Mouse (Mus musculus) liver, postnatal 0 days (tissue): ENCODE measurements at regions not wholly inside any gene's neighbourhood (a gene's known extent, or its start where the extent isn't known, plus 50 kb on each side); places are given as distances from the start of the nearest gene placed in this dataset.

ENCODE experiments used
- ATAC-seq: fragments of 200-750 bp; cut with Nextera tagmentation; 2 replicates; pipeline ENCODE4 v1.8.0; 2017; ENCODE audit warnings: mild to moderate bottlenecking, moderate library complexity
- DNase-seq: peaks from one replicate; pipeline ENCODE4 v3.0.0-alpha.2; 2016
- H3K27ac ChIP-seq: fragments of 300-500 bp; sonication (generic); 2 replicates; pipeline ENCODE4 v1.5.1; 2014; ENCODE audit warnings: antibody characterized with exemption, moderate library complexity, mild to moderate bottlenecking, low read depth
- H3K27me3 ChIP-seq: fragments of 300-500 bp; sonication (generic); 2 replicates; pipeline ENCODE4 v1.6.1; 2014; ENCODE audit warnings: low read length, control low read depth, mixed read lengths; ENCODE audit not compliant: insufficient read depth
- H3K36me3 ChIP-seq: fragments of 300-500 bp; sonication (generic); replicated peaks from 2 replicates; pipeline ENCODE4 v1.6.1; 2014; ENCODE audit warnings: mild to moderate bottlenecking, control low read depth, low read length, moderate library complexity, mixed read lengths; ENCODE audit not compliant: insufficient read depth
- H3K4me1 ChIP-seq: fragments of 300-500 bp; sonication (generic); 2 replicates; pipeline ENCODE4 v1.6.1; 2014; ENCODE audit warnings: antibody characterized with exemption, mild to moderate bottlenecking, control low read depth; ENCODE audit not compliant: insufficient read depth
- H3K4me2 ChIP-seq: fragments of 300-500 bp; sonication (generic); 2 replicates; pipeline ENCODE4 v1.6.1; 2014; ENCODE audit warnings: low read depth, mild to moderate bottlenecking, low read length, moderate library complexity, mixed read lengths
- H3K4me3 ChIP-seq: fragments of 300-500 bp; sonication (generic); 2 replicates; pipeline ENCODE4 v1.5.1; 2014; ENCODE audit warnings: low read depth, low read length
- H3K9ac ChIP-seq: fragments of 300-500 bp; sonication (generic); replicated peaks from 2 replicates; pipeline ENCODE4 v1.6.1; 2014; ENCODE audit warnings: mild to moderate bottlenecking, moderate library complexity
- H3K9me3 ChIP-seq: fragments of 300-500 bp; sonication (generic); 2 replicates; pipeline ENCODE4 v1.6.1; 2016; ENCODE audit warnings: mild to moderate bottlenecking, control low read depth, low read length, mixed read lengths
- CTCF ChIP-seq: sonication (generic); IDR thresholded peaks from 2 replicates; pipeline ENCODE4 v1.5.1; 2016; ENCODE audit warnings: antibody characterized with exemption, low read depth
- EP300 ChIP-seq: IDR thresholded peaks from 2 replicates; pipeline ENCODE4 v1.6.1; 2016; ENCODE audit warnings: antibody characterized with exemption, low read depth, mild to moderate bottlenecking
- WGBS: fragments of 180-500 bp; shearing (Covaris S2); extraction: QIAGEN DNeasy Blood & Tissue Kit; methylation state at CpG from one replicate; pipeline ENCODE4 v1.1.7; 2014; ENCODE audit not compliant: insufficient replicate concordance; 5-methylcytosine and 5-hydroxymethylcytosine counted together

DNA sequence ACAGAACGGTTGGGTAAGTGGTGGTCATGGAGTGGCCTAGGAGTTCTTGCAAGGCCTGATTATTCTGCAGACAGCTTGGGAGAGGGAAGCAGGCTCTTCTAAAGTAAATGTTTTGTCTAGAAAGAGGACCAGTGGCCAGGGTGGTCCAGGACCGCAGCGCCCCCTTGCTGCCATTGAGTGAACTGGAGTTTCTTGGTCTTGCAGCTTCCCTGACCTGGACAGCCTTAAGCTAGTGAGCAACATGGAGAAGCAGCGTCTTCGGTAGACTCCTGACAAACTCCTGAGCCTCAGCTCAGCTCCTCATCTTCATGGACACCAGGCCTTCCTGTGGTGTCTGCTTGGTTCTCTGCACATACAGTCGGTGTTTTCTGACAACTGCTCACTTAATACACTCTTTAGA is 376.4 kb downstream of the Nkx6-1 start:
- DNase-seq (peak; percentile 27), ATAC-seq (no peak)
- Histone ChIP-seq H3K9ac (no peak overlapping the region), H3K9me3 (no peaks in the 10 kb centered on the region), H3K4me2 (no peak overlapping the region), H3K4me1 (no peaks in the 10 kb centered on the region), H3K27ac (no peak overlapping the region), H3K4me3 (no peak overlapping the region), H3K27me3 (no peaks in the 10 kb centered on the region), H3K36me3 (no peaks in the 10 kb centered on the region)
- WGBS: 55% methylated on average over 6 of the region's 6 CpGs
- TF ChIP-seq CTCF (peak; percentile 51), EP300 (no peak)

DNA sequence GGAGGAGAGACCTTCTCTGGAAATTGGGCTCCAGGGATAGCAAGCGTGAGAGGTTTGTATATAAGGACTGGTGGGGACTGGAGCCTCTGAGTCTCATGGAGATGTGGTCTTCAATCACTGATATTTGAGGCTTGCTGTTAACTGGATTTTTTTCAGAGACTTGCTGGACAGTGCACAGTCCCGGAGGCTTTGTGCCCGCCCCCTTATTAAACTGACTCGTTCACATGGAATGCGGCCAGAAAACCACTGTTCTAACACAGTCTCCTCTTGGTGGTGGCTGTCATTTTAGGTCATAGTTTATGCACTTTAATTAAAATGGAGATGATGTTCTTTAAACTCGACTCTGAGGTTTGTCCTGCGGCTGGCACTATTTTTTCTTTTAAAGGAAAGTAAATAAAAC is 378.9 kb downstream of the Nkx6-1 start:
- no peak for ATAC-seq
- 50% methylated on average over 7 of the region's 7 CpGs for WGBS
- no peak for DNase-seq

DNA sequence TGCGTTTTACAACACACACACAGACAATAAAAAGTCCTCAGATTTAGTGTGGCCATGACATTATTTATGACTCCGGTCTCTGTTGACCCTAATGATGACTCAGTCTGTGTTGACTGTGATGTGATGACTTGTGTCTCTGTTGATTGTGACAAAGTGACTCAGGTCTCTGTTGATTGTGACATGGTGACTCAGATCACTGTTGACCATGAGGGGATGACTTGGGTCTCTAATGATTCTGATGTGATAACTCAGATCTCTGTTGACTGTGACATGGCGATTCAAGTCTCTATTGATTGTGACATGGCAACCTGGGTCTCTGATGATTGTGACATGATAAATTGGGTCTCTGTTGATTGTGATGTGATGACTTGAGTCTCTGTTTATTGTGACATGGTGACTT is 405.0 kb downstream of the Gpat3 start:
- ATAC-seq (peak; percentile 27; the same call in 1 of the 2 replicates), DNase-seq (no peak)
- H3K4me2 ChIP-seq: no peak overlapping the region
- 64% methylated on average over 3 of the region's 3 CpGs for WGBS
- no peak overlapping the region for H3K27ac ChIP-seq
- H3K4me1 ChIP-seq: no peaks in the 10 kb centered on the region
- TF ChIP-seq CTCF: no peak
- TF ChIP-seq EP300: no peak
- no peaks in the 10 kb centered on the region for H3K36me3 ChIP-seq
- no peaks in the 10 kb centered on the region for H3K9me3 ChIP-seq
- H3K4me3 ChIP-seq: no peak overlapping the region
- no peaks in the 10 kb centered on the region for H3K27me3 ChIP-seq
- no peak overlapping the region for H3K9ac ChIP-seq

More for the DNA sequence above, 378.9 kb downstream of the Nkx6-1 start:
- no peak overlapping the region for H3K4me3 ChIP-seq
- no peaks in the 10 kb centered on the region for H3K9me3 ChIP-seq
- no peak overlapping the region for H3K27ac ChIP-seq
- H3K4me2 ChIP-seq: no peak overlapping the region
- TF ChIP-seq CTCF: no peak
- TF ChIP-seq EP300: no peak
- H3K36me3 ChIP-seq: no peaks in the 10 kb centered on the region
- H3K9ac ChIP-seq: no peak overlapping the region
- H3K27me3 ChIP-seq: no peaks in the 10 kb centered on the region
- H3K4me1 ChIP-seq: no peaks in the 10 kb centered on the region

DNA sequence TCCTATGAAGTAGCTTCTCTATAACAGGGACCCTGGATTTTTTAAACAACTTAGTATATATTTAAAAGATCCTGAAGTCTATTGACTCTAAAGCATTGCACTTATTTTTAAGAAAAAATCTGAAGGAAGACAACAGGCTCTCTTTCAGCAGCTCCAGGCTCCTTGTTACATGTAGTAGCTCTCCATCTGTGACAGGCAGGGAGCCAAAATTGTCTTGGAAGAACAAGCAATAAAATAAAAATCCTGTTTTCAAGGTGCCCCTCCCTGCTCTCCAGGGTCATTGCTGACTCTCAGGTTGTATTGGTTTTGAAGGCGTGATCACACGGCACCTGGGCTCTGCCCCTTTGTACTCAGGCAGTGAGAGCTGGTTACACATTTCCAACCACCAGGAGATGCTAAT is 397.1 kb downstream of the Gpat3 start:
- DNase-seq (no peak), ATAC-seq (no peak)
- H3K9ac ChIP-seq: no peak overlapping the region
- no peak overlapping the region for H3K4me3 ChIP-seq
- no peaks in the 10 kb centered on the region for H3K36me3 ChIP-seq
- H3K9me3 ChIP-seq: no peaks in the 10 kb centered on the region
- no peak overlapping the region for H3K27ac ChIP-seq
- H3K4me1 ChIP-seq: 0 out of 2 replicates have a peak, but pooled peaks cover 3% of the 10 kb centered on the region
- WGBS: 75% methylated on average over 2 of the region's 2 CpGs
- TF ChIP-seq EP300 (no peak), CTCF (no peak)
- H3K27me3 ChIP-seq: no peaks in the 10 kb centered on the region
- no peak overlapping the region for H3K4me2 ChIP-seq

DNA sequence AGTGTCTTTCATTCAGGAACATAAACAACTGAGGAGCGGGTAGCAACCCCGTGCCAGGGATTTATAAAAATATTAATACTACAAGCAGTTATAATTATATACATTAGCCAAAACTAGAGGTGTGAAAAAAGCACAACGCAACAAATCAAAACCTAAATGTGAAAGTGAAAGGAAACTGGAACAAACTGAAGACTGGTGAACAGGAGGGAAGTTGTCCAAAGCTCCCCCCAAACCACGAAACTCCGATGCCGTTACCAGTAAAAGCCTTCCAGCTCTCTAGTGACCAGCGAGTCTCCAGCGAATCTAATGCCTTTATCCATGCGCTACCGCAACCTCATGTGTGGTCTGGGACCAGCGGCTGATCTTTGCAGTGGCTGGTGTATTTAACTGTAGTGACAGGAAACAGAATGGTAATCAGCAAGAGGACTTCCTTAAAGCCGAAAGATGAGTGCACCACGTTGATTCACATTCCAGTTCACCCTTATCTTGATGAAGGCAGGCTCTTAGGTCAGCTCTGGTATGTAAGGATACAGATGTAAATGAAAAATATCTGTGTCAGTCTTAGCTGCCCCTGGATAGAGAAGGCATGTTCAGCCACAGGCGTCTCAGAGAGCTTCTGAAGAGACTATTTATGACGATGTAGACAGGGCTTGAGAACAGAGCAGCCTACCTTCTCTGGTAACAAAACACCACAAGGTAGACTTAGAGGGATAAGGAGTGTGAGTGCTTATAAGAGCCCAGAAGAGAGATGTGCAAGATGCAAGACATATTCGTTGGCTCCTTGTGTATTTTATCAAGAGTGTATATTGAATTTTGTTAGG is 394.0 kb downstream of the Gpat3 start:
- WGBS: 35% methylated on average over 16 of the region's 16 CpGs
- Histone ChIP-seq H3K36me3 (no peaks in the 10 kb centered on the region), H3K4me2 (peak overlapping the region; percentile 53), H3K27ac (no peak overlapping the region), H3K4me1 (0 out of 2 replicates have a peak, but pooled peaks cover 3% of the 10 kb centered on the region), H3K27me3 (no peaks in the 10 kb centered on the region), H3K9ac (peak overlapping the region; percentile 22; the same call in 1 of the 2 replicates), H3K9me3 (no peaks in the 10 kb centered on the region), H3K4me3 (peak overlapping the region; percentile 38)
- no peak for TF ChIP-seq CTCF
- no peak for TF ChIP-seq EP300
- ATAC-seq (no peak), DNase-seq (peak; percentile 17)

DNA sequence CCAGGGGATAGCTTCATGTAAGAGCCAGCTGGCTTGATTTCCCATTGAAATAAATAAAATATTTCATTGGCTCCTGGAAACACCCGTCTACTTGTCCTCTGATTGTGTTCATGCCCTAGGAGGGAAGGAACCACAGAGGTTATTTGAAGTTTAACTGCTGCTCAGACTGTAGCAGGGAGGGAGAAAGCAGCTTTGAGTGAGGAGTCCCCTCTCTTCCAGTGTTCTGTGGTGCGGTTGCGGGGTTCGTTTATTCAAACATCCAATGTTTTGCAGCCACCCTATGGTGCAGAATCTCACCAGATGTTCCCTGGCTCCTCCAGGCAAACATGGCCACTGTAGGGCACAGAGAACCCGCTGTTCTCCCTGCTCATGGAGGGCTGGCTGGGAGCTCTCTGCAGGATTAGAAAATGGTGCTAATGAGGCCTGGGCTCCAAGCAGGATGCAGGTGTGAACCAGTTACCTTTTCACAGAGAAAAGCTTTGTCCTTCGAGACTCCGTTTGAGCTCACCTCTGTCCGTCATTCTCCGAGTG is 390.7 kb downstream of the Gpat3 start:
- no peak overlapping the region for H3K9ac ChIP-seq
- DNase-seq (no peak), ATAC-seq (no peak)
- TF ChIP-seq EP300 (no peak), CTCF (no peak)
- H3K4me1 ChIP-seq: 0 out of 2 replicates have a peak, but pooled peaks cover 3% of the 10 kb centered on the region
- H3K9me3 ChIP-seq: no peaks in the 10 kb centered on the region
- WGBS: 66% methylated on average over 9 of the region's 9 CpGs
- no peaks in the 10 kb centered on the region for H3K27me3 ChIP-seq
- H3K4me2 ChIP-seq: no peak overlapping the region
- H3K36me3 ChIP-seq: no peaks in the 10 kb centered on the region
- no peak overlapping the region for H3K27ac ChIP-seq
- no peak overlapping the region for H3K4me3 ChIP-seq
